Mouse (Mus musculus): Measurements from ENCODE around the gene Zfp992. TPM values are rescaled to one million over a fixed set of nuclear protein-coding genes. Genes with fewer than 3 reads are reported as not detected.
A peak's percentile ranks its signal among the peaks of the same experiment; 100 is the strongest.
"Not testable (repeated sequence)": the region's sequence is repeated elsewhere in the genome, so short reads cannot be mapped to it uniquely, and the experiment has no call there.

Gene Zfp992
- polyA plus RNA-seq, 1 experiment from 2014 or later, result 3.3 TPM

GRCm38 (mm10) chr4:146480376-146481096 lies 31.7 kb downstream of the Zfp992 start:
- not testable (repeated sequence) for H3K27ac ChIP-seq; H3K9ac ChIP-seq; H3K4me3 ChIP-seq; H3K36me3 ChIP-seq; H3K4me2 ChIP-seq (replicated peaks); H3K27me3 ChIP-seq (replicated peaks); H3K4me1 ChIP-seq
- ATAC-seq (ENCODE audit: low FRiP score, low read depth), result peak; percentile 23; the same call in 1 of the 2 replicates
- peaks cover 76% of the 10 kb centered on the region for H3K9me3 ChIP-seq
- WGBS, result 76% methylated on average over 6 of the region's 6 CpGs

GRCm38 (mm10) chr4:146482546-146482945 lies 33.7 kb downstream of the Zfp992 start:
- H3K4me3 ChIP-seq; H3K4me1 ChIP-seq; H3K27ac ChIP-seq; H3K4me2 ChIP-seq (replicated peaks); H3K36me3 ChIP-seq; ATAC-seq (ENCODE audit: low FRiP score, low read depth); H3K27me3 ChIP-seq (replicated peaks); H3K9ac ChIP-seq: not testable (repeated sequence)
- peaks cover 65% of the 10 kb centered on the region for H3K9me3 ChIP-seq
- 87% methylated on average over 10 of the region's 10 CpGs for WGBS

- not testable (repeated sequence) for H3K27me3 ChIP-seq (replicated peaks); H3K4me3 ChIP-seq; H3K4me2 ChIP-seq (replicated peaks); H3K9ac ChIP-seq; H3K27ac ChIP-seq; H3K4me1 ChIP-seq; H3K36me3 ChIP-seq
- H3K9me3 ChIP-seq, result peaks cover 61% of the 10 kb centered on the region
- ATAC-seq (ENCODE audit: low FRiP score, low read depth), result 0 out of 2 replicates have a peak, but pooled peaks have one; percentile 18
- WGBS, result 73% methylated on average over 13 of the region's 13 CpGs
These were observed 34.9 kb downstream of the Zfp992 start for GRCm38 (mm10) chr4:146483571-146484280.

- H3K4me3 ChIP-seq; H3K27me3 ChIP-seq (replicated peaks); H3K9ac ChIP-seq; H3K27ac ChIP-seq; H3K4me2 ChIP-seq (replicated peaks); H3K4me1 ChIP-seq; ATAC-seq (ENCODE audit: low FRiP score, low read depth); H3K36me3 ChIP-seq: not testable (repeated sequence)
- H3K9me3 ChIP-seq, result peaks cover 65% of the 10 kb centered on the region
These were observed 35.9 kb downstream of the Zfp992 start for GRCm38 (mm10) chr4:146484676-146485075.

GRCm38 (mm10) chr4:146485183-146485939 lies 36.5 kb downstream of the Zfp992 start:
- not testable (repeated sequence) for H3K4me1 ChIP-seq; H3K36me3 ChIP-seq; ATAC-seq (ENCODE audit: low FRiP score, low read depth); H3K9ac ChIP-seq; H3K27ac ChIP-seq; H3K27me3 ChIP-seq (replicated peaks); H3K4me2 ChIP-seq (replicated peaks); H3K4me3 ChIP-seq
- 72% methylated on average over 6 of the region's 6 CpGs for WGBS
- H3K9me3 ChIP-seq, result peaks cover 63% of the 10 kb centered on the region

- not testable (repeated sequence) for H3K4me1 ChIP-seq; H3K27ac ChIP-seq; H3K9ac ChIP-seq; H3K4me3 ChIP-seq; H3K27me3 ChIP-seq (replicated peaks); H3K36me3 ChIP-seq; H3K4me2 ChIP-seq (replicated peaks)
- H3K9me3 ChIP-seq, result peaks cover 60% of the 10 kb centered on the region
- 0 out of 2 replicates have a peak, but pooled peaks have one; percentile 25 for ATAC-seq (ENCODE audit: low FRiP score, low read depth)
- WGBS, result 82% methylated on average over 1 of the region's 1 CpGs
These were observed 37.9 kb downstream of the Zfp992 start for GRCm38 (mm10) chr4:146486753-146487152.

DNA sequence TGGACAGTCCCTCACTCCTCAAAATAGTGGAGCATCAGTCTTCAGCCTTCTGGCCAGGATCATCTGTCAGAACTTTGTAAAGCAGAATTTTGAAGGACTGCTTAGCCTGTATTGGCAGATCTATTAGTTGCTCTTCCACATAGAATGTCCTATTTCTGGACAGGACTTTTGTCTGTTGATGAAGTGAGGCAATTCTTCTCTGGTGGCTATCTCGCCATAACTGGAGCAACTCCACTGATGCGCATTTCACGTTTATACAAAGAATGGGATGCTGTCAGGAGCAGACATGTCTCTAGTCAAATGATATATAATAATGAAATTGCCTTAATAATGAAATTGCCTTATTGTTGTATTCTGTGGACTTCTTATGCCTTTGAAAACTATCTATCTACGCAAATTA lies 40.4 kb downstream of the Zfp992 start:
- H3K27ac ChIP-seq; H3K36me3 ChIP-seq; ATAC-seq (ENCODE audit: low FRiP score, low read depth); H3K4me1 ChIP-seq; H3K4me3 ChIP-seq; H3K4me2 ChIP-seq (replicated peaks); H3K27me3 ChIP-seq (replicated peaks); H3K9ac ChIP-seq: not testable (repeated sequence)
- WGBS, result 79% methylated on average over 4 of the region's 4 CpGs
- H3K9me3 ChIP-seq, result peaks cover 61% of the 10 kb centered on the region

- 0 out of 2 replicates have a peak, but pooled peaks have one; percentile 10 for ATAC-seq (ENCODE audit: low FRiP score, low read depth)
- peaks cover 58% of the 10 kb centered on the region for H3K9me3 ChIP-seq
- WGBS, result 82% methylated on average over 1 of the region's 1 CpGs
These were observed 43.2 kb downstream of the Zfp992 start for GRCm38 (mm10) chr4:146491993-146492392.

DNA sequence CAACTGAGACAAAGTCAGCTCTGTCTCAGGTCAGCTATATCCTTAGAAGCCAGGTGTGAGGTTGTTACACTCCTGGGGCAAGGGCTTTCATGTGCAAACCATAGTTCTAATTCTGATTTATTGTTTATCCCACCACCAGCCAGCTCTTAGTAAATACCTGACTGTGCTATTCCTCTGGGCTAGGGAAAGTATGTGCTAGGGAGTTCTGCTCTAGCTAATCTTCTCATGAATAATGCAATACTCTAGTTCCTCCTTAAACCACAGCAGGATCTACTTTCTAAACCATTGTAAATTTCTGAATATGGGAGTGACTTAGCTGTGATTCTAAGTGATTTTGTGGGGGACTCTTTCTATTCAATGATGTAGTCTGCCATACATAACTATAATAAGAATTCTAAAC lies 43.6 kb downstream of the Zfp992 start:
- ATAC-seq (ENCODE audit: low FRiP score, low read depth), result no peak
- H3K27ac ChIP-seq, result no peak overlapping the region

More at GRCm38 (mm10) chr4:146491993-146492392, 43.2 kb downstream of the Zfp992 start:
- H3K4me1 ChIP-seq; H3K4me2 ChIP-seq (replicated peaks); H3K36me3 ChIP-seq; H3K4me3 ChIP-seq; H3K27ac ChIP-seq; H3K9ac ChIP-seq; H3K27me3 ChIP-seq (replicated peaks): not testable (repeated sequence)

DNA sequence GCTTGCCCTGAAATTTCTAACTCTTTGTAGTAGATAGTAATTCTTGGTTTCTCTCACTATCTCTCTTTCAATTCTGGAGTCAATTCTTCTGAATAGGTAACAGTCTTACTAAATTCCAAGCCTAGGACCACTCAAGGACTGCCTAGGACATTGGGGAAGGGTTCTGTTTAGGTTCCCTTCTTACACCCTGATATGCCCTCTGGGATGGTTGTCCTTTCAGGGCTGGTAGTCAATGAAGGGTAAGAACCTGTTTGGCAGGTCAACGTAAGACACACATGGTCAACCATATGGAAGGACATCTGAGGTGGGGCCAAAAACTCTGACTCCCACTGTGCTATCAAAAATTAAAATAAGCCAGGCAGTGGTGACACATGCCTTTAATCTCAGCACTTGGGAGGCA lies 44.0 kb downstream of the Zfp992 start:
- Histone ChIP-seq H3K27ac (no peak overlapping the region), H3K9ac (no peak overlapping the region), H3K4me3 (no peak overlapping the region), H3K9me3 (peaks cover 65% of the 10 kb centered on the region), H3K36me3 (no peaks in the 10 kb centered on the region), H3K4me1 (no peaks in the 10 kb centered on the region), H3K27me3 (replicated peaks) (no peaks in the 10 kb centered on the region), H3K4me2 (replicated peaks) (no peak overlapping the region)
- ATAC-seq (ENCODE audit: low FRiP score, low read depth), result no peak
- WGBS, result 44% methylated on average over 1 of the region's 1 CpGs

More for the DNA sequence above, 43.6 kb downstream of the Zfp992 start:
- Histone ChIP-seq H3K4me2 (replicated peaks) (no peak overlapping the region), H3K36me3 (no peaks in the 10 kb centered on the region), H3K27me3 (replicated peaks) (no peaks in the 10 kb centered on the region), H3K4me3 (no peak overlapping the region), H3K9me3 (peaks cover 61% of the 10 kb centered on the region), H3K4me1 (no peaks in the 10 kb centered on the region), H3K9ac (no peak overlapping the region)

DNA sequence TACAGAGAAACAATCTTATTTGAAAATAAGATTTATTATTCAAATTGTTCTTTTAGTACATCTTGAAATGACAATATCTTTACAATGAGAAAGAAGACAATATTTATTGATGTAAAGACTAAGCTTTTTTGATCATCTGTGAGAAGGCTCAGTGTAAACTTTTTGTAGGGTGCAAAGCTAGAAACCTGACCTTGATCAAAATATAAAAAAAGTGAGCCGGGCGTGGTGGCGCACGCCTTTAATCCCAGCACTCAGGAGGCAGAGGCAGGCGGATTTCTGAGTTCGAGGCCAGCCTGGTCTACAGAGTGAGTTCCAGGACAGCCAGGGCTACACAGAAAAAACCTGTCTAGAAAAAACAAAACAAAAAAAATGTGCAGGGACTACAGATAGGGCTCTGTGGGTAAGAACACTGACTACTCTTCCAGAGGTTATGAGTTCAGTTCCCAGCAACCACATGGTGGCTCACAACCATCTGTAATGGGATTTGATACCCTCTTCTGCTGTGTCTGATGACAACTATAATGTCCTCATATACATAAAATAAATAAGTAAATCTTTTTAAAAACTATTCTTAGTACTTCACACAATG lies 44.6 kb downstream of the Zfp992 start:
- not testable (repeated sequence) for ATAC-seq (ENCODE audit: low FRiP score, low read depth); H3K27ac ChIP-seq; H3K9ac ChIP-seq; H3K4me2 ChIP-seq (replicated peaks); H3K4me1 ChIP-seq; H3K4me3 ChIP-seq; H3K27me3 ChIP-seq (replicated peaks); H3K36me3 ChIP-seq
- H3K9me3 ChIP-seq, result peaks cover 68% of the 10 kb centered on the region
- 88% methylated on average over 6 of the region's 6 CpGs for WGBS

GRCm38 (mm10) chr4:146494980-146495379 lies 46.2 kb downstream of the Zfp992 start:
- no peaks in the 10 kb centered on the region for H3K27me3 ChIP-seq (replicated peaks)
- no peak for ATAC-seq (ENCODE audit: low FRiP score, low read depth)
- no peak overlapping the region for H3K27ac ChIP-seq
- no peaks in the 10 kb centered on the region for H3K36me3 ChIP-seq
- H3K4me1 ChIP-seq, result no peaks in the 10 kb centered on the region
- no peak overlapping the region for H3K9ac ChIP-seq
- H3K4me2 ChIP-seq (replicated peaks), result no peak overlapping the region
- 68% methylated on average over 4 of the region's 4 CpGs for WGBS
- H3K9me3 ChIP-seq, result peaks cover 66% of the 10 kb centered on the region
- no peak overlapping the region for H3K4me3 ChIP-seq

Measured in neural tube, embryonic 12.5 days (tissue).